In the genomic region with DNA sequence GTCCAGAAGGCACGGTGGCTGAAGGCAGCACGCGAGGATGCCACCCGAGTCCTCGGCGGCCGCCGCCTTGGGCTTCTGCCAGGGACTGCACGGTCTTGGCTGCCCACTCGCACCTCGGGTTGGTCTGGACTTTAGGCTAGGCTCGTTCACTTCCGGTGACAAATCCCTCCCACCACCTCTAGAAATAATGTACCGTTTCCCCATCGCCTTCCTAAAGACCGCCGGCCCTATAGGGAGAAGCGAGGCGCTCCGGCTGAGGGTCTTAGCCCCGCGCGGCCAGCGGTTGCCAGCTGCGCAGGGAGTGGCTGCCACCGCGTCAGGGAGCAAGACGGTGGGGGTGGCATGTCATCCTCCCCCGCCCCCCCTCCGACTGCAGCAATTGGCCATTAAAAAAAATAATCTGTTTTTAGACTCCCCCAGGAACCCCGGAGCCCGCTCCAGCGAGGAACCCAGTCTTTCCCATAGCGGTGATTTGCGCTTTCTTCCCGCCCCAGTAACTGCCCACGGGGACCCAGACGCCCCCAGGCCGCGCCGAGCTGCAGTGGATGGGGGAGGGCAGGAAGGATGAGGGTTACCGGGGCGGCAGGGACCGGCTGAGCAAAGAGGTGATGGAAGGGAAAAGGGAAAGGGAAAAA, we compare ENCODE assay signal across 8 mouse cellular contexts. TPM values are rescaled to one million over a fixed set of nuclear protein-coding genes. Genes with fewer than 3 reads are reported as not detected.
DNase-seq lines count a peak whose midpoint lies in the region; ATAC-seq lines count a peak whose summit lies in the region.

No protein-coding gene starts in this region.

- peaks cover 24% of the 10 kb centered on the region for H3K4me1 ChIP-seq in hindbrain, embryonic 16.5 days (ENCODE audit: control insufficient read depth, insufficient read depth, low read depth, low read length)

- peak overlapping the region; percentile 69 for H3K4me2 ChIP-seq in hindbrain, embryonic 16.5 days (ENCODE audit: low read length)

- 0 out of 2 replicates have a peak, but pooled peaks cover 2% of the 10 kb centered on the region for H3K36me3 ChIP-seq in hindbrain, embryonic 16.5 days (ENCODE audit: control insufficient read depth, insufficient read depth, low read length)
- no peaks in the 10 kb centered on the region for H3K36me3 ChIP-seq in macrophage (ENCODE audit: inconsistent target)

- peak overlapping the region; percentile 74 for H3K9ac ChIP-seq in hindbrain, embryonic 16.5 days (ENCODE audit: low read depth, low read length)

- H3K9me3 ChIP-seq in hindbrain, embryonic 16.5 days (ENCODE audit: control insufficient read depth, low read length) = no peaks in the 10 kb centered on the region

- peak; percentile 83 for DNase-seq in gastrocnemius, adult 18-20 months (ENCODE audit: low spot score)
- peak; percentile 58 to 71 for DNase-seq in left cerebral cortex, adult 8-10 months (ENCODE audit: low spot score in 2 of 2)
- peak; percentile 83 for DNase-seq in right cerebral cortex, adult 18-20 months
- DNase-seq in urinary bladder, adult 18-20 months (ENCODE audit: low spot score in 2 of 2) = peak; percentile 68 to 69

- WGBS in hindbrain, embryonic 16.5 days = 0% methylated on average over 38 of the region's 44 CpGs
- under 1% methylated on average over 44 of the region's 44 CpGs for WGBS in macrophage (ENCODE audit: missing documents)

- peaks cover 18% of the 10 kb centered on the region for H3K79me2 ChIP-seq in macrophage (ENCODE audit: inconsistent target)

- peak overlapping the region; percentile 53 for H3K4me3 ChIP-seq in hindbrain, embryonic 16.5 days (ENCODE audit: low read length)
- peak overlapping the region; percentile 79 for H3K4me3 ChIP-seq in macrophage (ENCODE audit: inconsistent target)

- no peaks in the 10 kb centered on the region for H3K27me3 ChIP-seq in hindbrain, embryonic 16.5 days (replicated peaks; ENCODE audit: control insufficient read depth, insufficient read depth, low read length)

- ATAC-seq in activated CD4-positive, CD25-positive, alpha-beta regulatory T cell, adult 4 months = peak; percentile 18
- ATAC-seq in common myeloid progenitor, adult 5-6 weeks (replicated peaks; ENCODE audit: low read depth, poor library complexity, severe bottlenecking) = peak; percentile 26
- peak; percentile 56 for ATAC-seq in hindbrain, embryonic 16.5 days

- peak overlapping the region; percentile 94 for H3K27ac ChIP-seq in hindbrain, embryonic 16.5 days (ENCODE audit: low read depth, low read length)
- peak overlapping the region; percentile 60 for H3K27ac ChIP-seq in macrophage

RNA-seq across cellular contexts. Expression of a gene that starts 0.9 kb away (rescaled TPM):
- 10 to 100 TPM; 10.4 to 12.4 TPM for polyA plus RNA-seq in activated CD4-positive, CD25-positive, alpha-beta regulatory T cell, adult 4 months (2017; shearing (Covaris generic))
- 12.3 and 16.9 TPM in 2 replicates for total RNA-seq in common myeloid progenitor, adult 5-6 weeks (2017)
- 1 to 10 TPM; 7.1 to 7.4 TPM for total RNA-seq in gastrocnemius, adult 18-20 months (2021)
- 52.6 and 53.6 TPM in 2 replicates for polyA plus RNA-seq in hindbrain, embryonic 16.5 days (2015; fragmentation: Nextera tagmentation; extraction: Ambion mirVana)
- total RNA-seq in left cerebral cortex, adult 8-10 months (2022) = 10 to 100 TPM; 26.1 to 38.4 (median 32.5) TPM
- 10 to 100 TPM in 5 of 26 experiments, 1 to 10 TPM in 20, not detected in 1; 2.5 to 15.6 (median 5.9) TPM for total RNA-seq in macrophage (2018; cell fraction: chromatin; rRNA removed)
- 10 to 100 TPM in 23 of 26 experiments, 1 to 10 TPM in 3; 8.5 to 19.6 (median 14.6) TPM for total RNA-seq in macrophage (2018; cell fraction: cytosol; rRNA removed)
- 10 to 100 TPM in 12 of 26 experiments, 1 to 10 TPM in 14; 4.0 to 19.1 (median 9.8) TPM for total RNA-seq in macrophage (2018; cell fraction: nucleus; rRNA removed)
- polyA plus RNA-seq in macrophage (2018) = 6.2 to 17.0 TPM (median 13.3 TPM) in 3 replicates

RNA-seq across cellular contexts. Expression of a gene that starts 20.7 kb away (rescaled TPM):
- polyA plus RNA-seq in activated CD4-positive, CD25-positive, alpha-beta regulatory T cell, adult 4 months (2017; shearing (Covaris generic)) = not detected
- total RNA-seq in common myeloid progenitor, adult 5-6 weeks (2017) = not detected in 2 replicates
- total RNA-seq in gastrocnemius, adult 18-20 months (2021) = not detected
- polyA plus RNA-seq in hindbrain, embryonic 16.5 days (2015; fragmentation: Nextera tagmentation; extraction: Ambion mirVana) = not detected in 2 replicates
- under 1 TPM in 1 of 4 experiments, not detected in 3; 0.13 TPM for total RNA-seq in left cerebral cortex, adult 8-10 months (2022)
- total RNA-seq in macrophage (2018; cell fraction: chromatin; rRNA removed) = not detected
- not detected for total RNA-seq in macrophage (2018; cell fraction: cytosol; rRNA removed)
- not detected for total RNA-seq in macrophage (2018; cell fraction: nucleus; rRNA removed)
- polyA plus RNA-seq in macrophage (2018) = not detected in 3 replicates

RNA-seq across cellular contexts. Expression of a gene that starts 31.3 kb away (rescaled TPM):
- polyA plus RNA-seq in activated CD4-positive, CD25-positive, alpha-beta regulatory T cell, adult 4 months (2017; shearing (Covaris generic)) = 1 to 10 TPM; 8.3 to 8.5 TPM
- total RNA-seq in common myeloid progenitor, adult 5-6 weeks (2017) = 43.2 and 55.4 TPM in 2 replicates
- total RNA-seq in gastrocnemius, adult 18-20 months (2021) = 10 to 100 TPM in 1 of 2 experiments, 1 to 10 TPM in 1; 9.3 to 13.7 TPM
- 6.0 and 6.2 TPM in 2 replicates for polyA plus RNA-seq in hindbrain, embryonic 16.5 days (2015; fragmentation: Nextera tagmentation; extraction: Ambion mirVana)
- 10 to 100 TPM; 54.4 to 63.1 (median 59.4) TPM for total RNA-seq in left cerebral cortex, adult 8-10 months (2022)
- total RNA-seq in macrophage (2018; cell fraction: chromatin; rRNA removed) = 10 to 100 TPM in 25 of 26 experiments, 1 to 10 TPM in 1; 9.1 to 43.6 (median 25.7) TPM
- total RNA-seq in macrophage (2018; cell fraction: cytosol; rRNA removed) = 10 to 100 TPM in 23 of 26 experiments, 1 to 10 TPM in 3; 5.6 to 21.0 (median 16.7) TPM
- total RNA-seq in macrophage (2018; cell fraction: nucleus; rRNA removed) = 10 to 100 TPM in 21 of 26 experiments, 1 to 10 TPM in 5; 6.5 to 29.0 (median 19.3) TPM
- polyA plus RNA-seq in macrophage (2018) = 9.3 to 10.1 TPM (median 9.6 TPM) in 3 replicates

Comparison
In these comparisons a context has a peak if more than half of its experiments do, and no peak if none do; other contexts are left out.
1. Peak in every context shown above with its lines: DNase-seq, ATAC-seq, H3K4me3 ChIP-seq and H3K27ac ChIP-seq.